Mouse (Mus musculus): Measurements from ENCODE around the gene Ang. TPM values are rescaled to one million over a fixed set of nuclear protein-coding genes. Genes with fewer than 3 reads are reported as not detected.

Ang gene
- total and polyA plus RNA-seq, 3 experiments = not detected

DNA sequence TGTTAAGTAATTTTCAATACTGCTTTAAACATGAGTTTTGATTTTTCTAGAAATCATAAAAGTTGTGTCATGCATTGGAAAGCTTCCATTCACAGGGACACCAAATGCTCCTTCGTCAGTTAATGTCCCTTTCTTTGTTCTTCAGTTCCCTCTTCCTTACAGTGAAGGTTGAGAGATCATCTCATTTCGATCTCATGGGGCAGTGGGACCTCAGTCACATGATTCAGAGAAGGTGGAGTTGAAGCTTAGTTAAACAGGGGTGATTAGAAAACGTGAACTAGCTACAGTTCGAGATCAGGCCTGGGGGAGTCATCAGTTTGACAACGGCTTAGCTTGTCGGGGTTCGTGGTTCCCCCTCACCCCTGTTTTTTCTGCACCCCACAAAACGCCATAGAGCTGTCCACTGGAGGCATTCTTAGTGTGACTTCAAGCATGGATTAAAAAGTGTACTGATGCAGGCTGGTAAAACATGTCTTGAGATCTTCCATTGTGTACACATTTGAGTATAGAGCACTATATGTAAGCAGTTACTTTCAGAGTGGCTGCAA, 1.2 kb downstream of the Ang start:
- H3K79me2 ChIP-seq (ENCODE audit: control insufficient read depth, insufficient read depth, low read length, poor library complexity) = no peaks in the 10 kb centered on the region
- H3K27ac ChIP-seq (ENCODE audit: control insufficient read depth, low read depth, low read length) = no peak overlapping the region
- H3K36me3 ChIP-seq (ENCODE audit: control insufficient read depth in 1 of 2, insufficient read depth in 2 of 2, low read length in 2 of 2) = peaks cover 0 to 2% of the 10 kb centered on the region in 2 experiments; a peak in 2 of 4 replicates
- 0 out of 2 replicates have a peak overlapping the region, but pooled peaks have one; percentile 21 for H3K9ac ChIP-seq (ENCODE audit: control insufficient read depth, low read depth, low read length, poor library complexity, severe bottlenecking)
- no peak for TF ChIP-seq NELFE (IDR thresholded peaks at IDR 0.05; ENCODE audit: low read depth, low read length)
- no peak for TF ChIP-seq MYC (IDR thresholded peaks at IDR 0.05; ENCODE audit: low read depth, low read length)
- no peak for TF ChIP-seq BHLHE40 (IDR thresholded peaks at IDR 0.05; ENCODE audit: borderline replicate concordance, low read depth, low read length)
- no peak for TF ChIP-seq KAT2A (conservative IDR thresholded peaks at IDR 0.05; ENCODE audit: low read depth, low read length)
- no peak for TF ChIP-seq ZMIZ1 (IDR thresholded peaks at IDR 0.05; ENCODE audit: low read depth, low read length)
- no peak for TF ChIP-seq TCF12 (IDR thresholded peaks at IDR 0.05; ENCODE audit: low read depth, low read length)
- no peak for TF ChIP-seq HCFC1 (IDR thresholded peaks at IDR 0.05; ENCODE audit: low read depth, low read length)
- TF ChIP-seq ELF1 (IDR thresholded peaks at IDR 0.05; ENCODE audit: low read depth, low read length) = no peak
- no peak for TF ChIP-seq ZKSCAN1 (IDR thresholded peaks at IDR 0.05; ENCODE audit: low read depth, low read length)
- TF ChIP-seq NRF1 (IDR thresholded peaks at IDR 0.05; ENCODE audit: insufficient read depth, low read depth, low read length, poor library complexity, severe bottlenecking) = no peak
- TF ChIP-seq POLR2AphosphoS2 (IDR thresholded peaks at IDR 0.05; ENCODE audit: low read length) = no peak
- TF ChIP-seq RCOR1 (IDR thresholded peaks at IDR 0.05; ENCODE audit: low read depth, low read length) = no peak
- no peak for TF ChIP-seq RAD21 (IDR thresholded peaks at IDR 0.05; ENCODE audit: low read depth, low read length)
- no peak for TF ChIP-seq POLR2A (IDR thresholded peaks at IDR 0.05; ENCODE audit: control insufficient read depth in 1 of 2, insufficient read depth in 1 of 2, low read depth in 1 of 2, low read length in 2 of 2, poor library complexity in 1 of 2)
- no peak for TF ChIP-seq MAZ (IDR thresholded peaks at IDR 0.05; ENCODE audit: low read depth, low read length)
- no peak for TF ChIP-seq CTCF (IDR thresholded peaks at IDR 0.05 in 2 of 3, conservative IDR thresholded peaks at IDR 0.05 in 1 of 3; ENCODE audit: control insufficient read depth in 1 of 3, insufficient read depth in 1 of 3, low read depth in 2 of 3, low read length in 3 of 3, poor library complexity in 1 of 3, severe bottlenecking in 1 of 3)
- no peak for TF ChIP-seq ETS1 (IDR thresholded peaks at IDR 0.05; ENCODE audit: low read depth, low read length)
- no peak for TF ChIP-seq TAL1 (IDR thresholded peaks at IDR 0.05; ENCODE audit: low read length)
- H3K9me3 ChIP-seq (replicated peaks; ENCODE audit: insufficient read depth, low read length) = no peaks in the 10 kb centered on the region
- DNase-seq (ENCODE audit: low read depth, low spot score) = peak; percentile 60
- H3K4me1 ChIP-seq (ENCODE audit: control insufficient read depth in 1 of 2, insufficient read depth in 2 of 2, low read length in 2 of 2) = peaks cover 0 to 3% of the 10 kb centered on the region in 2 experiments; a peak in 1 of 4 replicates
- no peaks in the 10 kb centered on the region for H3K27me3 ChIP-seq (ENCODE audit: control insufficient read depth in 1 of 2, insufficient read depth in 2 of 2, low read length in 2 of 2)
- peak overlapping the region; percentile 39 to 58 for H3K4me3 ChIP-seq (ENCODE audit: control insufficient read depth in 1 of 2, insufficient read depth in 1 of 2, low read depth in 2 of 2, low read length in 2 of 2)

DNA sequence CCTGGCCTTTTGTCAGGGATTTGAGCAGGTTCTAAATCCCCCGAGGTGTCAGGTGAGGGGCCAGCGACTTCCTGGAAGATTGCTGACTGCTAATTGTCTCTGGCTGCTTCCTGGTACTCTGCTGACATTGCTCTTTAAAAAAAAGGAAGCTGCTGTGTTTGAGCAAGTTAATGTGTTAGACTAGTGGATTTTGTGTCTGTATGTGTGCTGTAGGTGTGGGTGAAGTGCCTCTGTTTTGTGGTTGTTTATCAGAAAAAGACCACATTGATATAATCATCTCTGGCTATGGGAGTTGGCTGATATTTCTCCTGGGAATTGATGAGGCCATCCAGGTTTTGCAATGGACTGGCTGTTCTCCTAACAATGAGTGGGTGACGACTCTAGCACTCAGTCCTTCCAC, 2.5 kb downstream of the Ang start:
- Histone ChIP-seq H3K9ac (ENCODE audit: control insufficient read depth, low read depth, low read length, poor library complexity, severe bottlenecking) (no peak overlapping the region), H3K27me3 (ENCODE audit: control insufficient read depth in 1 of 2, insufficient read depth in 2 of 2, low read length in 2 of 2) (no peaks in the 10 kb centered on the region), H3K27ac (ENCODE audit: control insufficient read depth, low read depth, low read length) (no peak overlapping the region), H3K36me3 (ENCODE audit: control insufficient read depth in 1 of 2, insufficient read depth in 2 of 2, low read length in 2 of 2) (no peaks in the 10 kb centered on the region; a peak in 1 of 4 replicates), H3K4me3 (ENCODE audit: control insufficient read depth in 1 of 2, insufficient read depth in 1 of 2, low read depth in 2 of 2, low read length in 2 of 2) (no peak overlapping the region), H3K9me3 (replicated peaks; ENCODE audit: insufficient read depth, low read length) (no peaks in the 10 kb centered on the region), H3K79me2 (ENCODE audit: control insufficient read depth, insufficient read depth, low read length, poor library complexity) (no peaks in the 10 kb centered on the region), H3K4me1 (ENCODE audit: control insufficient read depth in 1 of 2, insufficient read depth in 2 of 2, low read length in 2 of 2) (no peaks in the 10 kb centered on the region)
- TF ChIP-seq MAFK (IDR thresholded peaks at IDR 0.05; ENCODE audit: borderline replicate concordance, low read depth, low read length) (peak; percentile 67; the same call in 1 of the 2 replicates), POLR2AphosphoS5 (IDR thresholded peaks at IDR 0.05; ENCODE audit: borderline replicate concordance, low read depth, low read length) (no peak), ETS1 (IDR thresholded peaks at IDR 0.05; ENCODE audit: low read depth, low read length) (0 out of 2 replicates have a peak, but pooled peaks have one; percentile 12), SIN3A (IDR thresholded peaks at IDR 0.05; ENCODE audit: low read length) (peak; percentile 24; the same call in 1 of the 2 replicates), ELF1 (IDR thresholded peaks at IDR 0.05; ENCODE audit: low read depth, low read length) (peak; percentile 63; the same call in 1 of the 2 replicates), ZNF384 (IDR thresholded peaks at IDR 0.05; ENCODE audit: low read depth, low read length) (peak; percentile 59), ZMIZ1 (IDR thresholded peaks at IDR 0.05; ENCODE audit: low read depth, low read length) (no peak), EP300 (IDR thresholded peaks at IDR 0.05; ENCODE audit: low read depth in 1 of 2, low read length in 2 of 2) (peak in 1 of 2 experiments; percentile 29; a peak in 1 of 4 replicates)
- peak; percentile 65 for DNase-seq (ENCODE audit: low read depth, low spot score)
